Mouse (Mus musculus) bone marrow, adult 2 months (tissue): Measurements from ENCODE around the gene Pp2d1.

ENCODE experiments used
- CTCF ChIP-seq: fragments of 200-500 bp; IDR thresholded peaks from 2 replicates; pipeline ENCODE4 v1.5.1; 2011; ENCODE audit warnings: low read length, control low read depth; ENCODE audit not compliant: control insufficient read depth, insufficient read depth
- POLR2A ChIP-seq: fragments of 200-500 bp; IDR thresholded peaks from 2 replicates; pipeline ENCODE4 v1.6.1; 2011; ENCODE audit warnings: low read depth, mild to moderate bottlenecking, control low read depth, low read length, borderline replicate concordance; ENCODE audit not compliant: control insufficient read depth

GRCm38 (mm10) chr17:53588097-53588855 lies 49.0 kb upstream of the Pp2d1 start:
- no peak for TF ChIP-seq CTCF
- no peak for TF ChIP-seq POLR2A
